Mouse (Mus musculus) ES-E14 (cell line): ENCODE results near the gene Gstp1. TPM values are rescaled to one million over a fixed set of nuclear protein-coding genes. Genes with fewer than 3 reads are reported as not detected.

Experiments
- DNase-seq: peaks from one replicate; pipeline ENCODE4 v3.0.0-alpha.2; 2013; ENCODE audit warnings: low read depth, low spot score
- H3K27ac ChIP-seq: 2 replicates; pipeline ENCODE4 v1.5.1; 2012; ENCODE audit warnings: low read depth, mild to moderate bottlenecking, low read length, moderate library complexity, mixed read lengths; ENCODE audit not compliant: poor library complexity, insufficient read depth, severe bottlenecking
- H3K36me3 ChIP-seq: 2 replicates; pipeline ENCODE4 v1.6.1; 2012; ENCODE audit warnings: mild to moderate bottlenecking, low read length, moderate library complexity, mixed read lengths; ENCODE audit not compliant: control insufficient read depth, poor library complexity, insufficient read depth, severe bottlenecking
- H3K4me1 ChIP-seq, 2 experiments: fragments of 150-350 bp in 1 of 2; sonication (generic) in 1 of 2; 2 replicates each; pipeline ENCODE4 v1.6.1; 2012; ENCODE audit warnings: low read length in 2 of 2, mild to moderate bottlenecking in 1 of 2, mixed read lengths in 1 of 2; ENCODE audit not compliant: control insufficient read depth in 2 of 2, insufficient read depth in 2 of 2, poor library complexity in 1 of 2
- H3K4me3 ChIP-seq, 2 experiments: fragments of 150-350 bp in 1 of 2; sonication (generic) in 1 of 2; 2 replicates each; pipeline ENCODE4 v1.5.1; 2012; ENCODE audit warnings: low read length in 2 of 2, low read depth in 1 of 2, mild to moderate bottlenecking in 1 of 2, mixed read lengths in 1 of 2; ENCODE audit not compliant: insufficient read depth in 1 of 2, poor library complexity in 1 of 2, severe bottlenecking in 1 of 2
- H3K9ac ChIP-seq: 2 replicates; pipeline ENCODE4 v1.6.1; 2012; ENCODE audit warnings: low read depth, mild to moderate bottlenecking, low read length, mixed read lengths; ENCODE audit not compliant: poor library complexity, insufficient read depth, severe bottlenecking
- H3K9me3 ChIP-seq: fragments of 150-350 bp; sonication (generic); 2 replicates; pipeline ENCODE4 v1.6.1; 2012; ENCODE audit warnings: low read depth, mild to moderate bottlenecking, low read length; ENCODE audit not compliant: control insufficient read depth, insufficient read depth
- CHD2 ChIP-seq: IDR thresholded peaks from 2 replicates; pipeline ENCODE4 v1.6.1; 2014; ENCODE audit warnings: mild to moderate bottlenecking, low read depth, low read length, inconsistent platforms
- HCFC1 ChIP-seq: IDR thresholded peaks from 2 replicates; pipeline ENCODE4 v1.6.1; 2012; ENCODE audit warnings: low read length, inconsistent platforms, borderline replicate concordance; ENCODE audit not compliant: insufficient read depth
- MAFK ChIP-seq: IDR thresholded peaks from 2 replicates; pipeline ENCODE4 v1.6.1; 2014; ENCODE audit warnings: mild to moderate bottlenecking, low read depth, low read length, inconsistent platforms; ENCODE audit not compliant: insufficient read depth
- ZC3H11A ChIP-seq: IDR thresholded peaks from 2 replicates; pipeline ENCODE4 v1.6.1; 2012; ENCODE audit warnings: low read depth, mild to moderate bottlenecking, inconsistent platforms, low read length, borderline replicate concordance
- ZNF384 ChIP-seq: IDR thresholded peaks from 2 replicates; pipeline ENCODE4 v1.6.1; 2012; ENCODE audit warnings: low read depth, low read length, inconsistent platforms
- in situ Hi-C, 2 experiments: fragments of 600-800 bp; cut with MboI; formaldehyde crosslinking; loops; one replicate each; pipeline ENCODE4 v1.15.1; 2025; ENCODE audit warnings: low sequenced_read_pairs in 2 of 2, inconsistent platforms in 1 of 2; ENCODE audit not compliant: unreplicated experiment in 2 of 2
- total RNA-seq: library from RNA; depleted of rRNA; stranded (reverse); fragments of 300-350 nt; gene quantifications from 2 replicates; pipeline ENCODE4 v1.2.3, GENCODE M21; 2012

Gstp1 gene
- total RNA-seq, 1 experiment, result 146 TPM

- no peak overlapping the region for H3K9ac ChIP-seq
- H3K4me3 ChIP-seq, result no peak overlapping the region
- no peaks in the 10 kb centered on the region for H3K9me3 ChIP-seq
- no peak for TF ChIP-seq ZC3H11A
- no peak for TF ChIP-seq HCFC1
- no peak for TF ChIP-seq ZNF384
- no peak for TF ChIP-seq CHD2
- no peak for TF ChIP-seq MAFK
- in situ Hi-C loops, result no loop called here
- H3K4me1 ChIP-seq, result peaks cover 0 to 17% of the 10 kb centered on the region in 2 experiments; a peak in 2 of 4 replicates
- no peak for DNase-seq
- H3K36me3 ChIP-seq, result peaks cover 9% of the 10 kb centered on the region
- H3K27ac ChIP-seq, result no peak overlapping the region
Observed at GRCm38 (mm10) chr19:4001752-4002151, 36.0 kb downstream of the Gstp1 start.

GRCm38 (mm10) chr19:4000949-4001525 is 36.7 kb downstream of the Gstp1 start:
- H3K4me1 ChIP-seq, result peaks cover 0 to 17% of the 10 kb centered on the region in 2 experiments; a peak in 2 of 4 replicates
- TF ChIP-seq ZNF384 (no peak), HCFC1 (no peak), MAFK (no peak), CHD2 (no peak), ZC3H11A (no peak)
- peak overlapping the region; percentile 79; the same call in 1 of the 2 replicates for H3K27ac ChIP-seq
- no peak for DNase-seq
- peak overlapping the region; percentile 90 for H3K9ac ChIP-seq
- in situ Hi-C loops, result no loop called here
- H3K36me3 ChIP-seq, result peaks cover 3% of the 10 kb centered on the region
- H3K9me3 ChIP-seq, result no peaks in the 10 kb centered on the region
- peak overlapping the region; percentile 92 to 95 for H3K4me3 ChIP-seq

GRCm38 (mm10) chr19:4000119-4000900 is 37.5 kb downstream of the Gstp1 start, which contains the start of the genes Nudt8 and Gm49405:
Nudt8 (plus strand) TSS chr19:4000580.
Gm49405 (plus strand) TSS chr19:4000626.
- H3K9ac ChIP-seq, result peak within 1 kb of the TSS; percentile 90
- peak within 1 kb of the TSS; percentile 79 for H3K27ac ChIP-seq
- H3K4me3 ChIP-seq, result peak within 1 kb of the TSS; percentile 92 to 95
- no peaks in the 10 kb centered on the region for H3K9me3 ChIP-seq
- peaks cover 0 to 17% of the 10 kb centered on the region in 2 experiments; a peak in 2 of 4 replicates for H3K4me1 ChIP-seq
- TF ChIP-seq ZC3H11A (peak; percentile 30; the same call in 1 of the 2 replicates), CHD2 (no peak), ZNF384 (no peak), HCFC1 (peak; percentile 57; the same call in 1 of the 2 replicates), MAFK (no peak)
- in situ Hi-C loops, result no loop called here
- no peaks in the 10 kb centered on the region; the same call in 1 of the 2 replicates for H3K36me3 ChIP-seq
- peak; percentile 98 for DNase-seq

GRCm38 (mm10) chr19:3999121-3999730 is 38.6 kb downstream of the Gstp1 start:
- H3K4me3 ChIP-seq, result peak overlapping the region in 1 of 2 experiments; percentile 95; a peak in 2 of 4 replicates
- TF ChIP-seq HCFC1 (no peak), CHD2 (no peak), MAFK (no peak), ZNF384 (no peak), ZC3H11A (no peak)
- no peak overlapping the region for H3K27ac ChIP-seq
- H3K4me1 ChIP-seq, result peaks cover 0 to 16% of the 10 kb centered on the region in 2 experiments; a peak in 2 of 4 replicates
- H3K9ac ChIP-seq, result peak overlapping the region; percentile 1; the same call in 1 of the 2 replicates
- H3K9me3 ChIP-seq, result no peaks in the 10 kb centered on the region
- in situ Hi-C loops, result no loop called here
- H3K36me3 ChIP-seq, result no peaks in the 10 kb centered on the region; the same call in 1 of the 2 replicates
- no peak for DNase-seq
